Mouse (Mus musculus) stomach, embryonic 16.5 days (tissue): Measurements from ENCODE around the gene Anks6. TPM values are rescaled to one million over a fixed set of nuclear protein-coding genes. Genes with fewer than 3 reads are reported as not detected.

Source experiments
- ATAC-seq: fragments of 200-750 bp; cut with Nextera tagmentation; 2 replicates; pipeline ENCODE4 v1.8.0; 2017; ENCODE audit warnings: moderate number of reproducible peaks, moderate TSS enrichment; ENCODE audit not compliant: insufficient read depth, low FRiP score
- H3K27ac ChIP-seq: fragments of 300-500 bp; sonication (generic); 2 replicates; pipeline ENCODE4 v1.5.1; 2014; ENCODE audit warnings: low read length
- H3K27me3 ChIP-seq: fragments of 300-500 bp; sonication (generic); 2 replicates; pipeline ENCODE4 v1.6.1; 2014; ENCODE audit warnings: low read length, control low read depth, mixed read lengths; ENCODE audit not compliant: control insufficient read depth, insufficient read depth
- H3K36me3 ChIP-seq: fragments of 300-500 bp; sonication (generic); 2 replicates; pipeline ENCODE4 v1.6.1; 2014; ENCODE audit warnings: low read length; ENCODE audit not compliant: control insufficient read depth, insufficient read depth
- H3K4me1 ChIP-seq: fragments of 300-500 bp; sonication (generic); 2 replicates; pipeline ENCODE4 v1.6.1; 2014; ENCODE audit warnings: low read length, control low read depth, mixed read lengths; ENCODE audit not compliant: control insufficient read depth, insufficient read depth
- H3K4me2 ChIP-seq: fragments of 300-500 bp; sonication (generic); 2 replicates; pipeline ENCODE4 v1.6.1; 2014; ENCODE audit warnings: low read depth, low read length, mixed read lengths
- H3K4me3 ChIP-seq: fragments of 300-500 bp; sonication (generic); replicated peaks from 2 replicates; pipeline ENCODE4 v1.5.1; 2014; ENCODE audit warnings: mild to moderate bottlenecking, low read length
- H3K9ac ChIP-seq: fragments of 300-500 bp; sonication (generic); 2 replicates; pipeline ENCODE4 v1.6.1; 2014; ENCODE audit warnings: low read length
- H3K9me3 ChIP-seq: fragments of 300-500 bp; sonication (generic); replicated peaks from 2 replicates; pipeline ENCODE4 v1.6.1; 2016; ENCODE audit warnings: low read length, control low read depth; ENCODE audit not compliant: control insufficient read depth
- WGBS: fragments of 180-500 bp; shearing (Covaris S2); extraction: QIAGEN DNeasy Blood & Tissue Kit; methylation state at CpG from one replicate; pipeline ENCODE4 v1.1.7; 2014; 5-methylcytosine and 5-hydroxymethylcytosine counted together
- polyA plus RNA-seq: library from polyadenylated mRNA; unstranded; fragments of >200 nt; fragmentation: Nextera tagmentation; extraction: Ambion mirVana; gene quantifications from 2 replicates; pipeline ENCODE4 v1.2.1, GENCODE M21; 2015

The Anks6 gene
- 3.4 and 3.9 TPM in 2 replicates for polyA plus RNA-seq

DNA sequence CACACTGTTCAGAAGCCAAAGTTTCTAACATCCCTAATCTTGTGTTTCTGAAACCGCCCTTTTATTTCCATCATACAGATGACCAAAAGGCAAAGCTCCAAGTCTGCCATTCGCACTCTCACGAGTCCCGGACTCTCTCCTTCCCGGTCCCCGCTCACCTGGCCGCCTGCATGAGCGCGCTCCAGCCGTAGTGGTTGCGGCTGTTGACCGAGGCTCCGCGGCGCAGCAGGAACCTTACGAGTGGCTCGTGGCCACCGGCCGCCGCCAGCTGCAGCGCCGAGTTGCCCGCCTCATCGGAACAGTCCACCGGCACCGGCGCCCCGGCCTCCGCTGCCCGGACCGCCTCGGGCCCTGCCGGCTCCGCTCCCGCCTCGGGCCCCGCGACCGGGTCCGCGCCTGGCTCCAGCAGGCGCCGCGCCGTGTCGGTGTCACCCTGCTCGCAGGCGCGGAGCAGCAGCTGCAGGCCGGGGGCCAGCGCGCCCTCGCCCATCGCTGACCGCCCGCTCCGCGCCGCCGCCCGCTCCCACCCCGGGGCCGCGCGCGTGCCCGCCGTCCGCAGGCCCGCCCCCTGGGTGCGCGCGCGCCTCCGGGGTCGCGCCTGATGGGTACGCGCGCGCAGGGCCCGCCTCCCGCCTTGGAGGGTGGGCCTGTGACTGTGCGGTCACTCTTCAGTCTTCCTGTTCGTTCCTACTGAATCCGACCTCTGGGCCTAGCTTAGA lies at the start of gene Anks6:
Gene Anks6, minus strand, starts transcription at position 637 of the 719 bp plus-strand sequence.
- H3K9ac ChIP-seq: peak within 1 kb of the TSS; percentile 89
- H3K36me3 ChIP-seq: no peaks in the 10 kb centered on the region
- WGBS: under 1% methylated on average over 71 of the region's 86 CpGs
- peaks cover 12% of the 10 kb centered on the region; the same call in 1 of the 2 replicates for H3K4me1 ChIP-seq
- H3K4me2 ChIP-seq: peak within 1 kb of the TSS; percentile 69
- no peaks in the 10 kb centered on the region for H3K27me3 ChIP-seq
- peak; percentile 91 for ATAC-seq
- H3K9me3 ChIP-seq: no peaks in the 10 kb centered on the region
- peak within 1 kb of the TSS; percentile 61; the same call in 1 of the 2 replicates for H3K27ac ChIP-seq
- H3K4me3 ChIP-seq: peak within 1 kb of the TSS; percentile 78

DNA sequence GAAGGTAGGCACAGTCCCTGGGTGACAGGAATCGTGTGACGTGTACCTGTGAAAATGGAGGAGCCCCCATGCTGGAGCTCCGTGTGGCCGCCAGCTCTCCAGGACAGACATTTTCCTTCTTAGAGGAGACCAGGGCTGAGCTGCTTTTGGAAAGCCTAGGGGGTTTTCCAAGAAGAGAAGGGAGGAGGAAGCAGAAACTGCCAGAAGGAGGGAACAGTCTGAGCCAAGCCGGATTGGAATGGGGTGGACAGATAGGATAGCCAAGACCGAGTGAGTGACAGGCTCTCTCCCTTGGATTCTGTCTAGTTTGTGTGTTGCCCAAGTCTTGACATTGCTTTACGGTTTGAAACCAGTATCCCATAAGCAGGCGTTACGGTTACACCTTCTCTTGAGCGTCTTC lies 46.3 kb upstream of the Anks6 start:
- H3K36me3 ChIP-seq: no peaks in the 10 kb centered on the region

DNA sequence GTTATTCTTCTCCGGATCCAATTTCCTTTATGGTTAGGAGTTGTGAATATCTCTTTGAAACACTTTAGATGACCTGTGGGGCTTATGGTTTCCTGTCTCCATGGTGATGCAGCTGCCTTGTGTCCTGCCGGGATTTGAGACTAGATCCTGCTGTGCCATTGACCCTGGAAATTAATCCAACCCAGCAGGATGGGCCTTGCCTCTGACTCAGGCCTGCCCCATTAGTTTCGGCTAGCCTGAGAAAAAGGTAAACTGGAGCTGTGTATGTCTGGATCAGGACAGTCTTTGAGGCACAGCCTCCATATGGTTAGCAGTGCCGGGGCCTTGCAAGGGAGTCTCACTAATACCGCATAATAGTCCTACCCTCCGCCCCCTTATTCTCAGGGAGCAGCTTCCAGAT lies 36.4 kb upstream of the Anks6 start:
- Histone ChIP-seq H3K4me3 (no peak overlapping the region), H3K4me2 (peak overlapping the region; percentile 98), H3K9ac (no peak overlapping the region), H3K27ac (no peak overlapping the region), H3K4me1 (peaks cover 8% of the 10 kb centered on the region), H3K27me3 (peaks cover 11% of the 10 kb centered on the region), H3K9me3 (no peaks in the 10 kb centered on the region), H3K36me3 (no peaks in the 10 kb centered on the region)
- ATAC-seq: no peak
- WGBS: 57% methylated on average over 6 of the region's 6 CpGs

More for the DNA sequence above, 46.3 kb upstream of the Anks6 start:
- Histone ChIP-seq H3K27ac (no peak overlapping the region), H3K9me3 (no peaks in the 10 kb centered on the region), H3K4me1 (no peaks in the 10 kb centered on the region), H3K27me3 (no peaks in the 10 kb centered on the region), H3K4me2 (no peak overlapping the region), H3K4me3 (no peak overlapping the region), H3K9ac (no peak overlapping the region)
- no peak for ATAC-seq
- 87% methylated on average over 10 of the region's 10 CpGs for WGBS

DNA sequence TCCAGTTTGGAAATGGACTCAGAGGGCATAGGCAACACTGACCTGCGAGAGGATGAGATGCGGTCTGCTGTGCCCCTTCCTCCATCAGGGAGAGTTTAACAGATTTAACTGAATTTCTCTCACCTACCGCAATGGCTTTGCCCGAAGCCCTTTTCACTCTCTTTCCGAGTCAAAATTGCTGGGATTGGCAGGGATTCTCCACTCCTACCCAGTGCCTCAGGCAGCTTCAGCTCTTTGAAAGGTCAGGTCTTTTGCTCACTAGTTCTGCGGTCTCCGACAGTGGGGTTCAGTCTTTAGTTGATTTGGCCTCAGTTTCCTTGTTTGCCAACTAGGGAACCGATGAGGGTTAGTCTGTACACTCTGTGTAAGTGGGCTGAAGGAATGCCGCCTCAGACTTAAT lies 35.9 kb upstream of the Anks6 start:
- Histone ChIP-seq H3K9me3 (no peaks in the 10 kb centered on the region), H3K27me3 (peaks cover 11% of the 10 kb centered on the region), H3K36me3 (no peaks in the 10 kb centered on the region), H3K4me2 (peak overlapping the region; percentile 98), H3K4me3 (peak overlapping the region; percentile 74), H3K27ac (no peak overlapping the region), H3K4me1 (peaks cover 8% of the 10 kb centered on the region), H3K9ac (peak overlapping the region; percentile 83; the same call in 1 of the 2 replicates)
- no peak for ATAC-seq
- WGBS: 56% methylated on average over 9 of the region's 9 CpGs

DNA sequence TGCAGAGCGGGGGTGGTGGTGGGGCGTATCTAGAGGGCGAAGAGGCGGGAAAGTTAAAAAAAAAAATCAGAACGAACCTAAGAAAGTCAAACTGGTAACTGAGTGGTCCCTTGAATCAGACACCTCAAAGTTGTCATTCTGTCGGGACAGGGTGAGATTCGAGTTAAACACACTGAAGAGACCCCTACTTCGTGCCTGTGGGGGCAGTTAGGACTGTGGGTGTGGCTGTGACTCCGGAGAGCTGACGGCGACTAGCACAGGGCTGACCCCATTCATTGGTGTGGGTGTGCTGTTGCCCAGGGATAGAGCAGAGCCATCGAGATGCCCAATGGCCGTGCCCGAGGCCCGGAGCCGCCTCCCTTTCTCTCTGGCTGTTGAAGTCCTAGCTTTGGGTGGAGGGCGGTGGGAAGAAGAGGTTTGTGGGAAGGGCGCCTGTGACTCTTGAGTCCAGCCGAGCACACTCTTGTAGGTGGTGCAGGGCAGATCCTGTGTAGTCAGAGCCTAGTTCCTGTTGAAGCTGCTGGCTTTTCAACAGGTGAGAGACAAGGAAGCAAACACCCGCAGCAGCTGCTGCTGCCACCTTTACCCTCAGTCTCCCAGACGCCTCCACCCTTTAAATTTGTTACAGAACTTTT lies 35.3 kb upstream of the Anks6 start:
- peak overlapping the region; percentile 83 for H3K9ac ChIP-seq
- H3K27me3 ChIP-seq: peaks cover 11% of the 10 kb centered on the region
- no peaks in the 10 kb centered on the region for H3K36me3 ChIP-seq
- no peaks in the 10 kb centered on the region for H3K9me3 ChIP-seq
- peaks cover 8% of the 10 kb centered on the region for H3K4me1 ChIP-seq
- H3K4me2 ChIP-seq: peak overlapping the region; percentile 98
- peak overlapping the region; percentile 60 for H3K27ac ChIP-seq
- ATAC-seq: peak; percentile 57
- peak overlapping the region; percentile 74 for H3K4me3 ChIP-seq
- 4% methylated on average over 21 of the region's 21 CpGs for WGBS

DNA sequence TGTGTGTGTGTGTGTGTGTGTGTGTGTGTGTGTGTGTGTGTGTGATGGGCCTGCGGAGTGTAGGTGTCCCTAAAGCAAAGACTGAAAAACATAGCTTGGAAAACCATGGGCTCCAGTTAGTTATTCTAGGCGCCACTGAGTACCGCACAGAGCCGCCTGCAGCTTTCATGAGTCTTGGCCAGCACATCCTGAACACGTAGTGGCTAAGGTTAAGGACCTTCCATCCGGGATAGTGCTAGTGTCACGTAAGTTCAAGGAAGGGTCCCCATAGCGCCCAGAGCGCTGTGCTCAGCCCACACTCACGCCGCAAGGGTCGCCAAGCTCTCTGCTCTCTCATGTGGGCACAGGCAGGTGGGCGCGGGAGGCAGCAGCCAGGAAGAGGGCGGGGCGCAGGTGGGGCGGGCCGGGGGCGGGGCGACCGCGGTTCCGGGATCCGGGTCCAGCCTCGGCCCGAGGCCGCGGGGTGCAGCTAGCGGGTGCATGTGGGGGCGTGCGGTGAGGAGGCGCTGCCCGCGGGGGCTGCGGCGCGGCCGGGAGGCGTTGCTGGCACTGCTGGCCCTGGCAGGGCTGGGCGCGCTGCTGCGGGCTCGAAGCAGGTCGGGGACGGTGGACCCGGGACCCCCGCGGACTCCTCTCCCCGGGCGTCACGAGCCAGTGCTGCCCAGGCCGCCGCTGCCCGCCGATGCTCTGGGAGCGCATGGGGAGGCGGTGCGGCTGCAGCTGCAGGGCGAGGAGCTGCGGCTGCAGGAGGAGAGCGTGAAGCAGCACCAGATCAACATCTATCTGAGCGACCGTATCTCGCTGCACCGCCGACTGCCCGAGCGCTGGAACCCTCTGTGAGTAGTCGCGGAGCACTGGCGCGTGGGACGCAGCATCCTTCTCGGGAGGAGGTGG lies 34.5 kb upstream of the Anks6 start, which contains the start of gene Galnt12:
Gene Galnt12, plus strand, starts transcription at position 417 of the 894 bp plus-strand sequence.
- H3K36me3 ChIP-seq: no peaks in the 10 kb centered on the region
- H3K4me3 ChIP-seq: peak within 1 kb of the TSS; percentile 74
- peak within 1 kb of the TSS; percentile 83 for H3K9ac ChIP-seq
- H3K27me3 ChIP-seq: peaks cover 11% of the 10 kb centered on the region
- H3K4me2 ChIP-seq: peak within 1 kb of the TSS; percentile 98
- WGBS: under 1% methylated on average over 72 of the region's 74 CpGs
- peaks cover 8% of the 10 kb centered on the region for H3K4me1 ChIP-seq
- no peaks in the 10 kb centered on the region for H3K9me3 ChIP-seq
- peak; percentile 79; the same call in 1 of the 2 replicates for ATAC-seq
- peak within 1 kb of the TSS; percentile 60 for H3K27ac ChIP-seq

DNA sequence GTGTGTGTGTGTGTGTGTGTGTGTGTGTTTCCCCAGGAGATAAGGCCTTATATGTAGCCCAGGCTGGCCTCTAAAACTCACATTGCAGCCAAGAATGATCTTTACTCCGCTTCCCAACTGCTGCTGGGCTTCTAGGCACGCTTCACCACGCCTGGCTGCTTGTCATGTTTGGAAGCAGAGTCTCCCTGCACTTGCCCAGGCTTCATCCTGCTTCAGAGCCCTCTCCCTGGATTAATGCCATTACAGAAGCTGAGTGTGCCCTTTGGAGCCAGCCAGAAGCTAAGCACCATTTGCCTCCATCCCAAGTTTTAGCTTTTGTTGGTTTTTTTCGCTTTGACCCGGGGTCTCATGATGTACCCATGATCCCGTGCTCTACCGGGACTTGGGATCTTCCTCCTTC lies 31.4 kb upstream of the Anks6 start:
- ATAC-seq: no peak
- Histone ChIP-seq H3K36me3 (no peaks in the 10 kb centered on the region), H3K4me2 (no peak overlapping the region), H3K27me3 (peaks cover 11% of the 10 kb centered on the region), H3K27ac (no peak overlapping the region), H3K4me1 (peaks cover 8% of the 10 kb centered on the region), H3K9me3 (no peaks in the 10 kb centered on the region), H3K4me3 (no peak overlapping the region), H3K9ac (no peak overlapping the region)
- WGBS: 91% methylated on average over 7 of the region's 7 CpGs

DNA sequence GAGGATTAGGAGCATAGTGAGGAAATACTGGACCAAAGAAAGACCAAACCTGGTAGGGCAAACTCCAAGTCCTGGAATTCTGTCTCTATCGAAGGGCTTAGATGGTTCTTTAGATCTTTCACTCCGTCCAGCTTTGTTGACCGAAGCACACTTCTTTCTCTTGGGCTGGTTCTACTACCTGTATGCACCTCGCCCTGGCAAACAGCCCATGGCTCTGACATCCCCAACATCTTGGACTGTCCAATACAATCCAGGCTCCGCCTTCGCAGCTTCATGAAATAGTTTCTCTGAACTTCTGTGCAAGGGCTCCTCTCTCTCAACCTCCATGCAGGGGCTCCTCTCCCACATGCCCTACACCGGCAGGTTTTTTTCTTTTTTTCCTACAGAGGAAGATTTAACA lies 26.6 kb upstream of the Anks6 start:
- no peak overlapping the region for H3K9ac ChIP-seq
- H3K36me3 ChIP-seq: no peaks in the 10 kb centered on the region
- ATAC-seq: peak; percentile 21; the same call in 1 of the 2 replicates
- no peaks in the 10 kb centered on the region for H3K27me3 ChIP-seq
- H3K4me3 ChIP-seq: no peak overlapping the region
- no peaks in the 10 kb centered on the region for H3K4me1 ChIP-seq
- no peaks in the 10 kb centered on the region for H3K9me3 ChIP-seq
- 80% methylated on average over 7 of the region's 7 CpGs for WGBS
- no peak overlapping the region for H3K4me2 ChIP-seq
- 0 out of 2 replicates have a peak overlapping the region, but pooled peaks have one; percentile 44 for H3K27ac ChIP-seq
